Mouse (Mus musculus): Measurements from ENCODE around the gene Tpd52l1. TPM values are rescaled to one million over a fixed set of nuclear protein-coding genes. Genes with fewer than 3 reads are reported as not detected.
"Not testable (repeated sequence)": the region's sequence is repeated elsewhere in the genome, so short reads cannot be mapped to it uniquely, and the experiment has no call there.

Gene Tpd52l1
- total and polyA plus RNA-seq, 2 experiments from 2014 or later: 34.2 to 53.1 TPM

DNA sequence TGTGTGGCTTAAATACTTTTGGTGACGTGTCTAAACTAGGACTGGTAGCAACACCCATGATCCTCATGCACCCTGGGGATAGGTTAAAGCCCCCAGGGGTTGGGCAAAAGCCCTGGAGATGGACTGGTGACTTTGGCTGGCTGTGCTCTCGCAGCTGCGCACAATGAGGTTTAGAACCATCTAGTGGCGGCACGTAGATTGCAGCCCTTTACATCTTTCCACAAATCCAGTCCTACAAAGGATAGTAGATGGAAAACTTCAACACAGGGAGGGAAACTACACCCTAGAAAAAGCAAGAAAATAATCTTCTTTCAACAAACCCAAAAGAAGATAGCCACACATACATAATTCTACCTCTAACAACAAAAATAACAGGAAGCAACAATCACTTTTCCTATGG lies 75.6 kb downstream of the Tpd52l1 start:
- H3K9me3 ChIP-seq (ENCODE audit: low read length); H3K27me3 ChIP-seq (ENCODE audit: insufficient read depth, low read length); H3K4me1 ChIP-seq (ENCODE audit: insufficient read depth); H3K9ac ChIP-seq; H3K36me3 ChIP-seq (ENCODE audit: insufficient read depth); DNase-seq; H3K4me2 ChIP-seq (ENCODE audit: low read depth); H3K4me3 ChIP-seq (ENCODE audit: low read depth, low read length); H3K27ac ChIP-seq (ENCODE audit: low read depth, low read length); ATAC-seq: not testable (repeated sequence)
- TF ChIP-seq CTCF (IDR thresholded peaks at IDR 0.05; ENCODE audit: low read depth): peak; percentile 54
- 5% methylated on average over 4 of the region's 5 CpGs for WGBS

- 85% methylated on average over 4 of the region's 4 CpGs for WGBS
- no peak for TF ChIP-seq CTCF (IDR thresholded peaks at IDR 0.05; ENCODE audit: low read depth)
- ATAC-seq (no peak), DNase-seq (no peak)
- Histone ChIP-seq H3K4me3 (ENCODE audit: low read depth, low read length) (no peak overlapping the region), H3K9me3 (ENCODE audit: low read length) (no peaks in the 10 kb centered on the region), H3K9ac (no peak overlapping the region), H3K27ac (ENCODE audit: low read depth, low read length) (no peak overlapping the region), H3K27me3 (ENCODE audit: insufficient read depth, low read length) (no peaks in the 10 kb centered on the region), H3K4me2 (ENCODE audit: low read depth) (no peak overlapping the region), H3K36me3 (ENCODE audit: insufficient read depth) (no peaks in the 10 kb centered on the region), H3K4me1 (ENCODE audit: insufficient read depth) (no peaks in the 10 kb centered on the region)
Measured at GRCm38 (mm10) chr10:31359749-31360148, 86.0 kb downstream of the Tpd52l1 start.

- ATAC-seq: no peak
- 50% methylated on average over 7 of the region's 7 CpGs for WGBS
- Histone ChIP-seq H3K27me3 (ENCODE audit: insufficient read depth, low read length) (no peaks in the 10 kb centered on the region), H3K4me3 (ENCODE audit: low read depth, low read length) (no peak overlapping the region), H3K4me1 (ENCODE audit: insufficient read depth) (no peaks in the 10 kb centered on the region), H3K4me2 (ENCODE audit: low read depth) (no peak overlapping the region), H3K27ac (ENCODE audit: low read depth, low read length) (no peak overlapping the region), H3K9me3 (ENCODE audit: low read length) (no peaks in the 10 kb centered on the region), H3K9ac (no peak overlapping the region), H3K36me3 (ENCODE audit: insufficient read depth) (no peaks in the 10 kb centered on the region)
- no peak for TF ChIP-seq CTCF (IDR thresholded peaks at IDR 0.05; ENCODE audit: low read depth)
- DNase-seq: no peak
Measured at GRCm38 (mm10) chr10:31354886-31355461, 90.8 kb downstream of the Tpd52l1 start.

DNA sequence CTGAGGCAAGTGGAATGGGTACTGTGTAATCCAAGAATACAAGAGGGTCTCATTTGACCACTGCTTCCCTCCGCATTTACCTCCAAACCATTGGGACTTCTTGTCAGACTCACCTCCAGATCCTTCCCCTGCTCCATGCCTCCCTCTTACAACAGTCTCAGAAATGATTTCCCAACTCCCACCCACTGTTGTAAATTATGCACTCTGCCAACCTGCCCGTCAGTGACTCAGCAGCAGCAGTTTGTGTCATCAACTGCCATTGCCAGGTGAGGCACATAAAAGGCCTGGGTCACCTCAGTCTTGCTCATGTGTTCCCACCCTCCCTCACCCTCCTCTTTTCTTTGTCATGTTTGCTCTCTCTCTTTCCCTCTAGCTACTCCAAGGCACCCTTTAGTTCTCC lies 91.6 kb downstream of the Tpd52l1 start:
- no peak overlapping the region for H3K27ac ChIP-seq (ENCODE audit: low read depth, low read length)
- H3K9ac ChIP-seq: no peak overlapping the region
- no peaks in the 10 kb centered on the region for H3K36me3 ChIP-seq (ENCODE audit: insufficient read depth)
- no peaks in the 10 kb centered on the region for H3K27me3 ChIP-seq (ENCODE audit: insufficient read depth, low read length)
- H3K9me3 ChIP-seq (ENCODE audit: low read length): no peaks in the 10 kb centered on the region
- DNase-seq (no peak), ATAC-seq (no peak)
- H3K4me2 ChIP-seq (ENCODE audit: low read depth): no peak overlapping the region
- no peaks in the 10 kb centered on the region for H3K4me1 ChIP-seq (ENCODE audit: insufficient read depth)
- WGBS: 81% methylated on average over 2 of the region's 2 CpGs
- TF ChIP-seq CTCF (IDR thresholded peaks at IDR 0.05; ENCODE audit: low read depth): no peak
- no peak overlapping the region for H3K4me3 ChIP-seq (ENCODE audit: low read depth, low read length)

DNA sequence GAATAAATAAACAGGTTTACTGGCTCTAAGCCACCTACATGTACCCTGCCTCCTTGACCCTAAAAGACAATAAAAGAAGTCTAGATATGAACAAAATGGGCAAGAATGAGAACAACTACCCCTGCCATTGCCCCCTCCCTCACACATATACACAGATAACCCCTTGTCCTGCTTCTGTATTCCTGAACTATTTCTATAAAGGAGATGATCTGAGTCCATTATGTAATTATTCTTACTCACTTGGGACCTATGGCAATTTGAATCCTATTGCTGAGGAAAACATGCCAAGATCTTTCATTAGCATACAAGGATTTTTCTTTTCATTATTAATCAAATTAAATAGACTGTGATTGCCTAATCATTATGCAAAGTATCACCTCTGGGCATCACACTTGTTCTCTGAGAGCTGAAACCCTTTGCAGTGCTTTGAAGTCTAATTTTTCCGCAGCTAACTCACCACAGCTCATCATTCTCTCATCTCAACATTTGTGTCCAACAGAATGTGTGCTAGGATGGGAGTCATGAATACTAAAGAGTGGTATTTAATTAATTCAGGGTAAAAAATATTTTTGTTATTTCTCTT lies 92.8 kb downstream of the Tpd52l1 start:
- no peak for TF ChIP-seq CTCF (IDR thresholded peaks at IDR 0.05; ENCODE audit: low read depth)
- Histone ChIP-seq H3K27me3 (ENCODE audit: insufficient read depth, low read length) (no peaks in the 10 kb centered on the region), H3K4me3 (ENCODE audit: low read depth, low read length) (no peak overlapping the region), H3K4me1 (ENCODE audit: insufficient read depth) (no peaks in the 10 kb centered on the region), H3K27ac (ENCODE audit: low read depth, low read length) (no peak overlapping the region), H3K9me3 (ENCODE audit: low read length) (no peaks in the 10 kb centered on the region), H3K9ac (no peak overlapping the region), H3K36me3 (ENCODE audit: insufficient read depth) (no peaks in the 10 kb centered on the region), H3K4me2 (ENCODE audit: low read depth) (no peak overlapping the region)
- DNase-seq (no peak), ATAC-seq (no peak)
- 58% methylated on average over 1 of the region's 1 CpGs for WGBS

DNA sequence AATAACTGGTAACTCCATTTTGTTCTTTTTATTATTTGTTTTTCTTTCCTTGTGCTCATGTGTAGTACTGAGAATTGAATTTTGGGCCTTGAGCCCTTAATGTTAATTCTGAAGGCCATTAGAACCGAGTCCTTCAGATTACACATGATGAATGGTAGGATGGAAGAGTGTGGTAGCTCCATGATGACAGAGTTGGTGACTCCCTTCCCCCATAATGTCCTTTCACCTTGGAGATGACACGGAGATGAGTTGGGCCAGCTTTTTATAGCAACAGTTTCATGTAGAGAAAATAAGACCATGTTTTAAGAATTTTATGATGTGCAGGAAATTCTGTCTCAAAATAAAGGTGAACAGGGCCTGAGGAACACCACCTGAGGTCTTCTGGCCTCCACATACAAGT lies 94.7 kb downstream of the Tpd52l1 start:
- no peaks in the 10 kb centered on the region for H3K4me1 ChIP-seq (ENCODE audit: insufficient read depth)
- ATAC-seq (no peak), DNase-seq (no peak)
- 89% methylated on average over 2 of the region's 2 CpGs for WGBS
- H3K9ac ChIP-seq: no peak overlapping the region
- no peak for TF ChIP-seq CTCF (IDR thresholded peaks at IDR 0.05; ENCODE audit: low read depth)
- H3K4me2 ChIP-seq (ENCODE audit: low read depth): no peak overlapping the region
- no peaks in the 10 kb centered on the region for H3K27me3 ChIP-seq (ENCODE audit: insufficient read depth, low read length)
- H3K4me3 ChIP-seq (ENCODE audit: low read depth, low read length): no peak overlapping the region
- H3K36me3 ChIP-seq (ENCODE audit: insufficient read depth): no peaks in the 10 kb centered on the region
- H3K27ac ChIP-seq (ENCODE audit: low read depth, low read length): no peak overlapping the region
- no peaks in the 10 kb centered on the region for H3K9me3 ChIP-seq (ENCODE audit: low read length)

DNA sequence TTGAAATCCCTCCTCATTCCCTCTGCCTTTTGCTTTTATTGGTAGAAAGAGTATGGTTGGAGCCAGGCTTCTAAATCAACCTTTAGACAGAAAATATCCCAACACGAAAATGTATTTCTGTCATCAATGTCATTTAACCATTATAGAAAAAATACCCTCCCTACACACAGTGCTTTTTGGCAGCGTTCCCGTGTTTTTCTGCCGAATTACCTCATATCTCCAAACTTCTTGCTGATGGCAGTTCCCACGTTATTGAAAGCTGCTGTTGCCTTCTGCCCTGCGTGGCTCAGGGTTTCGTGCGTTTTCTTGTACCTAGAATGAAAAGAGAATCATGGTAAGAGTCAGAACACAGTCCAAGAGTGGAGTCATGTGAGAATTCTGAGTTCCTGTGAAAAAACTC lies 99.4 kb downstream of the Tpd52l1 start:
- Histone ChIP-seq H3K9me3 (ENCODE audit: low read length) (no peaks in the 10 kb centered on the region), H3K27ac (ENCODE audit: low read depth, low read length) (no peak overlapping the region), H3K27me3 (ENCODE audit: insufficient read depth, low read length) (no peaks in the 10 kb centered on the region), H3K4me2 (ENCODE audit: low read depth) (no peak overlapping the region), H3K4me3 (ENCODE audit: low read depth, low read length) (no peak overlapping the region), H3K9ac (no peak overlapping the region), H3K4me1 (ENCODE audit: insufficient read depth) (no peaks in the 10 kb centered on the region), H3K36me3 (ENCODE audit: insufficient read depth) (no peaks in the 10 kb centered on the region)
- no peak for TF ChIP-seq CTCF (IDR thresholded peaks at IDR 0.05; ENCODE audit: low read depth)
- ATAC-seq: no peak
- no peak for DNase-seq
- 78% methylated on average over 8 of the region's 8 CpGs for WGBS

Measured in forebrain, postnatal 0 days (tissue).